Mouse (Mus musculus) T-cell, adult 2 months (primary cell): ENCODE measurements around the gene Myh14.

Experiments used
- DNase-seq: peaks from one replicate; pipeline ENCODE4 v3.0.0; 2022; ENCODE audit warnings: low spot score

Myh14 gene

DNA sequence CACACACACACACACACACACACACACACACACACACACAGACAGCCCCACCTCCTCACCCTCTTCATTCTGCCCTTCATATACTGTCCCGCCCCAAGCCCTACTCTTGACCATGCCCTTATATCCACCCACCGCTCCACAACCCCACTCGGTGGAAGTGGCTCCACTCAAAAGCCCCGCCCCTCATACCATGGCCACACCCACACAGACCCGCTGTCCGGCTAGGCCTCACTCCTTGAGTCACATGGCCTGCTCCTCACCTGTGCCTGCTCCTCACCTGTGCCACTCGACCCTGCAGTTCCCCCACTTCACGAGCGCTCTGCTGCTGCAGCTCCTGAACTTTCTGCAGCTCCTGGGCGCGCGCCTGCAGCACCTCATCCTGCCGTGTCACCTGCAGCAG, 40.2 kb downstream of the Myh14 start:
- no peak for DNase-seq

DNA sequence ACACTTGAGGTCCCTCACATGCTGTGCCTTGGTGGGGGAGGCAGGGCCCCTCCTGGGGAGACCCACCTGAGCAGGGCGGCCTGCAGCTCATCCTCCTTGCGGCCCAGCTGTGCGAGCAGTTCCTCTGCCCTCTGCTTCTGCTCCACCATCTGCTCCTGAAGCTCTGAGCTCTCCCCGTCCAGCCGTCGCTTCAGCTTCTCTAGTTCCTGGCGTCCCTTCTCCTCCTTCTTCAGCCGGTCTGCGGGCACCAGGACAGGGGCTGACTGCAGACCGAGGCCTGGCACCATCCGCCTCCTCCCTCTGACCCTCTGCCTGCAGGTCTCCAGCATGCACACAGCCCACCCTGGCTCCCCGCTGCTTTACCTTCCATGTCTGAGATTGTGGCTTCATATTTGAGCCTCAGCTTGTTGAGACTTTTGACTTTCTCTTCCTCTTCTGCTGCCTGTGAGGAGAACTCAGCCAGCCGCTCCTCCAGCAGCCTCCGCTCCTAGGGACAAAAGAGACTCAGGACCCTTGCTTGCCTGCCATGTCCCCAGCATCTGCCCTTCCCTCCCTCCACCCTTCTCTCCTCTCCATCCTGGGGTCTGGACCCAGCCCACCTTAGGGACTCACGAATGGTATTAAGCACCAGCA, 42.1 kb downstream of the Myh14 start:
- no peak for DNase-seq

DNA sequence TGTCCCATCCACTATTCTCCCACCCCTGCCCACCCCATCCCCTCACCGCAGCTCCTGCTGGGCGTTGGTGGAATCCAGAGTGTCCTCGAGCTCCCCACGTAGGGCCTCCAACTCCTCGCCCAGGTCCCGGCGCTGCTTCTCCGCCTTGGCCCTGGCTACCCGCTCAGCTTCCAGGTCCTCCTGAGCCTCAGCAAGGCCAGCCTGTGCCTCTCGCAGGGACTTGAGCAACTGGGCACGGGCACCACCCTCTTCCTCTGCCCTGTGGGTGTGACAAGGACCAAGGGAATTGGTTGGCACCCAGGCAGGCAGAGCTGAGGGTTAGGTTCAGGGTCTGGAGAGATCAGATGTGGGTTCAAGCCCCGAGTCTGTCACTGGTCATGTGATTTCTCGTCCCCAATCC, 43.7 kb downstream of the Myh14 start:
- DNase-seq: no peak

DNA sequence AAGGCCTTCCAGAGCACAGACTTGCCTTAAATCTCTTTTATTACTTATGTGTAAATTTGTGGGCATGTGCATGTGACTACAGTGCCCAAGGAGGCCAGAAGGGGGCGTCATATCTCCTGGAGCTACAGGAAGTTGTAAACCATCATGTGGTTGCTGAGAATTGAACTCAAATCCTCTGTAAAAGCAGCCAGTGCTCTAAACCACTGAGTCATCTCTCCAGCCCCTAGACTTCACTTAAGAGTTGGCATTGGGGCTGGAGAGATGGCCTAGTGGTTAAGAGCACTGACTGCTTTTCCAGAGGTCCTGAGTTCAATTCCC, 44.6 kb downstream of the Myh14 start:
- no peak for DNase-seq

DNA sequence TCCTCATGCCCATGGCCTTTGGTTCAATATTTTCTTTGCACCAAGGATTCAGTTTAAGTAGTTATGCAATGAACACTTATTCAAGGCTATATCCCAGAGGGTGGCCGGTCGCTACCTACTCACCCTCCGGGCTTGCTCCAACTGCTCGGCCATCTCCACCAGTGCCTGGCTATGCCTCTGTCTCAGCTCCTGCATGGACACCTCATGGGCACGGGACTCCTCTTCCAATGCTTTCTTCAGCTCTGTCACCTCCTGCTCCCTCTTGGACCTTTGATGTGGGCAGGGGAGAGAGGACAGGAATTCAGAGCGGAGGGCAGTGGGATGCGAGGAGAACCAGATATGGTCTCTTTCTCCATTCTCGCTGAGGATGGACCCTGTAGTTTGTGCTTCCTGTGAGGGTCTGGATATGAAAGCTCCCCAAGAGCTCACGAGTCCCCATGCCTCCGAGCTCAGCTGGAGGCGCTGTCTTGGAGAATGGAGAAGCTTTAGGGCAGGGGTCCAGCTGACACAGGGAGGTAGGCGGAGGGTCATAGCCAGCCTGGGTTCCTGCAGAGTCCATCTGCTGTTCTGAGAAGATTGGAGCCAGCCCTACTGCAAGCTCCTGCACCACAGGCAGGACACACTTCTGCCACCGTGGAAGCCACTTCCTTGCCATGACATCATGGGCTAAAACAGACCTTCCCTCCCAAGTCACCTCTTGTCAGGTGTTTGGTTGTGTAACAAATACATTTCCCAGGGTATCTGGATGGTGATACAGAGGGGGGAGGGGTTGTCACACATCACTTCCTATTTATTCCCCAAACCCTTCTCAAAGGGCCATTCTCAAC, 45.2 kb downstream of the Myh14 start:
- no peak for DNase-seq

DNA sequence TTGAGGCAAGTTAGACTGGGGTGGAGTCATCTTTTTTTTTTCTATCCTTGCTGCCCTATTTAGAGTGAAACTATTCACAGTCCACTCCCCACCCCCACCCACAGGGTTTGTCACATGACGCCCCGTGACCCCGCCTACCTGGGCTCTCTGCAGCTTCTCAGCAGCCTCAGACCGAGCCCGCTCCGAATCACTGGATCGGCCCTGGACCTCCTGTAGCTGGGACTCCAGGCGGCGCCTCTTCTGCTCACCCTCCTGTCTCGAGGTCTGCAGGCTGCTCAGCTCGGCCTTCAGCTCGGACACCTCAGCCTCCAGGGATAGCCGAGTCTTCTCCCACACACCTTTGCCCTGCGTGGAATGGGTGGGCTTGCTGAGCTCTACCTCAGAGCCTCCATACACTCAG, 45.8 kb downstream of the Myh14 start:
- DNase-seq: no peak

DNA sequence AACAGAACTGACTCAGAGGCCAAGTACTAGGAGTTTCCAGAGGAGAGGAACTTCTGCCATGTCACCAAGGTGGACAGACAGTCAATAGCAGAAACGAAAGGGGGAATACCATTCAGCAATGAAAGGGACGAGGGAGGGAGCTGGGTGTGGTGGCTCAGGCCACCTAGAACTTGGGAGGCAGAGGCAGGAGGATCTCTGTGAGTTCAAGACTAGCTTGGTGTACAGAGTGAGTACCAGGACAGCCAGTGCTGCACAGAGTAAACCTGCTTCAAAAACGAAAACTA, 46.2 kb downstream of the Myh14 start:
- DNase-seq: no peak

DNA sequence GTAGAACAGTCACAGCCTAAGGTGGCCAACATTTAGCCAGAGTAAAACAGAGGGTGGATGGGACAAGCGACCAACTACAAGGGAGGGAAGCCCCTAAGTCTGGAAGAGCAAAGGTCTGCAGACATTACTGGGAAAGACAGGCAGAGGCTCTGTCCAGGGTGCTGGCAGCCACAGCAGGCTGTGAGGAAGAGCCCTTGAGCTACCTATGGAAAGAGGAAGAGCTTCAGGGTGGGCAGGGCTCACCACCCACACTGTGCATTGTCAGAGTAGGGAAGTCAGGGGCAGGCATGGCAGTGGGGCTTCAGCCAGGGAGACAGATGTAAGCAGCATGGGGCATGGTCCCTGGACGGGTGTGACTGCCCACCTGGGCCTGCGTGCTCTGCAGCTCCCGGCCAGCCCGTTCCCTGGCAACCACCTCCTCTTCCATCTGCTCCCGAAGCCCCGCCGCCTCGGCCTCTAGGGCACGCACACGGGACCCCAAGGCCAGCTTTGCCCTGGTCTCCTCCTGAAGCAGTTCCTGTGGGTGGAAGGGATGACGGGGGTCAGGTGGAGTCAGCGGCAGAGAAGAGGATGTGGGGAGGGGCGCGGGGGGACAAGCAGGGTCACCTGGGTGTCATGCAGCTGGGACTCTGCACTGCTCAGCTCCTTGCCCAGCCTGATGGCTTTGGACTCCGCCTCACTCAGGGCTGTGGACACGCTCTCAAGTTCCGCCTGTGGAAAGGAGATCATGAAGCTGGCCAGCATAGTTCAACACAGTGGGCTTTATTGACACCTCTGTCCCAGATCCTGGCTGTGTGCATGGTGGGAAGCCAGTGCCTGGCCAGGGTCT, 46.7 kb downstream of the Myh14 start:
- no peak for DNase-seq

DNA sequence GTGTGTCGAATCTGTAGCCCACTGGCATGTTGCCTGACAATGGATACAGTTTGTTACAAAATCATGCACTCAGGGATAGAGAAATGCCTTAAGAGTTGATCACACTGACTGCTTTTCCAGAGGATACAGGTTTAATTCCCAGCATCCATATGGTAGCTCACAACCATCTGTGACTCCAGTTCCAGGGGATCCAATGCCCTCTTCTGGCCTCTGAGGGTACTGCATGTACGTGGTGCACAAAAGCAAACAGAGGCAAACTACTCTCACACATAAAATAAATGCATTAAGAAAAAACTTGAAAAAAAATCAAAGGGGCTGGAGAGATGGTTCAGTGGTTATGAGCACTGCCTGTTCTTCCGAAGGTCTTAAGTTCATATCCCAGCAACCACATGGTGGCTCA, 53.6 kb downstream of the Myh14 start:
- no peak for DNase-seq

DNA sequence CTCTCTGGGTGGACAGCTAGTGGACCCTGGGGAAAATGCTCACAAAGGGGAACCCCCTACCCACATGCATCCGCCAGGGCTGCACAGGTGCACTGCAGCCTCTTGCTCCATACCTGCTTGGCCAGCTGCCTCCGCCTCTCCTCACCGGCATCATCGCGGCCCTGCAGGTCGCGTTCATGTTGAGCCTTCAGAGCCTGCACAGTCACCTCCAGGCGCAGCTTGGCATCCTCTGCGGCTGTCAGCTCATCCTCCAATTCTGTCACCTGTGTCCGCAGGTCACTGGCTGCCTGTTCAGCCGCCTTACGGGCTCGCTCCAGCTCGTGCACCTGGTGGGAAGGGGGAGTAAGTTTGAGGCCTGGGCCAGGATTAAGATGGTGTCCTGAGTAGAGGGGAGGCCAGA, 54.7 kb downstream of the Myh14 start:
- no peak for DNase-seq

DNA sequence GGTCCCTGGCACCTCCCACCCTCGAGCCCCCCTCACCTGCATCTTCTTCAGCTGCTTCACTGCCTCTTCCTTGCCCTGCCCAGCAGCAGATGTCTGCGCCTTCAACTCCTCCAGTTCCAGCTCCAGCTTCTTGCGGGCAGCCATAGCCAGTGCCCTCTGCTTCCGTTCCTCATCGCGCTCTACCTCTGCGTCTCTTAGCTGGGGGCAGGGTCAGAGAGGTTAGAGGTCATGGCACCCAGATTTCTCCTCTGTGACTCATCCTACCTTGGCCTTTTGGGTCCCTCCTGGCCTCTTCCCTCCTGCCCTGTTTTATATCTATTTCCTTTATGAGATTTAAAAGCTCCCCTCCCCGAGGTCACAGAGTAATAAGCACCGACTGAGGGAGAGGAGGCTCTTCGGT, 55.3 kb downstream of the Myh14 start:
- no peak for DNase-seq

DNA sequence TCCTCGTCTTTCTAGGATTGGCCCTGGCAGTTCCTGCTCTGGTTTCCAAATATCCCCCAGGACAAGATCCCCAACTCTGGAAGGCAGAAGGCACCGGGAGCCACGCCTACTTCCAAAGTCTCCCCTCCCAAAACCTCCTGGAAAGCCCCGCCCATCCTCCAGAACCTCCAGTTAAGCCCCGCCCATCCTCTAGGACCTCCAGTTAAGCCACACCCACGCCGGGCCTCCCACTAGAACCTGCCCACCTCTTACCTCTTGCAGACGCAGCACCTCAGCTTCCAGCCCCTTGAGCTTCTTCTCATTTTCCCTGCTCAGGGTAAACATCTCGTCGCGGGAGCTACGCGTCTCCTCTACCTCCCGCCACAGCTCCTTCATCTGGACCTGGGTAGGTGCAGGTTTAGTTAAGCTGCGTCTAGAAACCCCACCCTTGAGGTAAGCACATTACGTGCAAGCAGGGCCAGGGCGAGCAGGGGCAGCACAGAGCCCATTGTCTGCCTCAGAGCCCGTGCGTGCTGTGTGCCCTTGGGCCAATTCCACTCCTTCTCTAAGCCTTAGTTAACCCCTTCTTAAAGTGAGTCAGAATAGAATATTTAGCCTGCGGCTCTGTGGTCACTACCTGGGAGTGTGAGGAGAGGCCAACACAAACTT, 56.5 kb downstream of the Myh14 start:
- no peak for DNase-seq

DNA sequence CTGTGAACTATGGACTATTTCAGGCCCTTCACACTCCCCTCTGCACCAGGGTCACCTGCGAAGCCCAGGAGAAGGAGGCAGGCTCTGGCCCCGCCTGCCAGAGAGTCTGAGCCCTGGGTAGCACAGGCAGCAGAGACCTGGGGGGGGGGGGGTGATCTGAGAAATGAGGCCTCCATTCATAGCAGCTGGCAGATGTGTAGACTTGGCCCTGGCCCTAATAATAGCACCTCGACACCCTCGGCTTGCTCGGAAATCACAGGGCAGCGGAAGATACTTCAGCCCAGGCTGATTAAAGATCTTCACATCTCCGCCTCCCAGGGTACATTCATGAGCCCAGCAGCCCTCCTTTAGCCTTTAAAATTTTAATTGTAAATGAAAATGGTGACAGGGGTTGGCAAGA, 58.5 kb downstream of the Myh14 start:
- no peak for DNase-seq

DNA sequence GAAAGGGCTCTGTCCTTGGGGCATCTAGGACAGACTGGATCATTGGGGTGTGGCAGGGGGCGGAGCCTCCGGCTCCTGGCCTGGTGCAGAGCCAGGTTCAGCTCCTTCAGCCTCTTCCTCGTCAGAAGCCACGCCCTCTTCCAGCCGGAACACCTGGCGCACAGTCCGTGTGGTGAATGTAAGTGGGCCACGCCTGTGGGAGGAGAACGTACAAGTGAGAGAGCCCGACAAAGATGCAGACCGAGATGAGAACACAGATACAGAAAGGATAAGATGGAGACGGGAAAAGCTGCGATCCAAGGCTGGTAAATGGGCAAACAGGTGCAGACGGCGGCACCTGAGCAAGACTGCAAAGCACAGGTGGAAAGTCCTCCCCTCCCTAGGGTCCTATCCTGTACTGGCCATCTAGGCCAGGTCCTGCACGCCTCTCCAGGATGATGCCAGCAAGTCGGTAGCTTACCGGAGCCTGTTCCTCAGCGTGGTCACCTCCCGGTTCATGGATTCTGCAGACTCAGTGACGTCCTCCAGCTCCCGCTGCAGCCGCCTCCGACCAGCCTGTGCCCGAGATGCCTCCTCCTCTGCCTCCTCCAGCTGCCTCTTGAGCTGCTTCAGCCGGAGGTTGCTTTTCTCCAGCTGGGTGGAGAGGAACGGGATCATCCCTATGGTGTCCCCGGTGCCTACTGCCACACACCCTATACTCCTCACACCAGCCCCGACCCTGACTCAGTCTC, 64.3 kb downstream of the Myh14 start:
- no peak for DNase-seq

DNA sequence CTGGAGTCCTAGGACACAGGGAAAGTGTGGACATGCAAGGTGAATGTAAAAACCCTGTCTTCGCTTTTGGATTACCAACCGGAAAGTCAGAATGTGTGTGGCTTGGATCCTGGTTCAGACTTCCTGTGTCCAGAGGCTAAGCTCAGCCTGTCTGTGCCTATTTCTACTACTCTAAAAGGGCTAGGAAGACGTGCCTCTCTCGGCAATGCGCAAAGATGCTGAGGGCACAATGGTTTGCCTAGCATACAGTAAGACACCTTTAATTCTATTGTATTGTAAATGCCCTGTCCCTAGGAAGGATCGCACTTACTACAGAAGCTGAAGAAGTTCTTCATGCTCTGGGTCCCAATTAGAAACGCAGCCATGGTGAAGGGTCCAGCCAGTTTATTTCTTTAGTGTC, 65.2 kb downstream of the Myh14 start:
- DNase-seq: no peak

DNA sequence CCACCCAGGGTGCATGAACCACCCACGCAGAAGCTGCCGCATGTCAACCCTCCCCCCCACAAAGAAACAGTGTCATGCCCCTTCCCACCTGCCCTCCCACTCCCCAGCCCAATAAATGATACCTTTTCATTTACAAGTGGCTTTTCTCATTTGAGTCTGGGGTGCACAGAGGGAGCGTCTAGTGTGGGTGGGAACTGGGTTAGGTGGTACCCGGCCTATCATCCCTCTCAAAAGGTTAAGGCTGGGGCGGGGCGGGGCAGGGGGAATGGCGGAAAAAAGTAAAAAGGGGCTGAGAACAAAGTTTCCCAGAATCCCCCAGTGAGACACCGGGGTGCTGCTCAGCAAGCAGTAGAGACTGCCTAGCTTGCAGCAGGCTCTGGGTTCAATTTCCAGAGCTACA, 66.0 kb downstream of the Myh14 start:
- no peak for DNase-seq

DNA sequence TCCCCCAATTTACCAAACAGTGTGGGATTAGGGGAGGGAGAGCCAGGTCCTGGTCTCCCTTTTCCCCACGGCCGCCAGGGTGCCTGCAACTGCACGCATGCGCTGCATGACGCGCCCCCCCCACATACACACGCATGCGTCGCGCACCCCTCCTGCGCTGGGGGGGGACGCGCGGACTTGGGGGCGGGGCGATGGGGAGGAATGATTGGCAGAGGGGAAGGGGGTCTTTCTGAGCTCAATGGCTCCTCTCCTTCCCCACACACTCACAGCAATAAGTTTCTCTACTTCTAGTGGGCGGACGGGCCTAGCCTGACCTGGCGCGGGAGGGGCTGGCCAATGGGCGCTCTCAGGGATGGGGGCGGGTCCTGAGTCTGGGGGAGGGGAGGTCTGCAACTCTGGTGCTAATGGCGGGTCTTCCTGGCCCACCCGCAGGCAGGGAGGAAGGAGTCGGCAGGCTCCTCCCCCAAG, 66.5 kb downstream of the Myh14 start:
- no peak for DNase-seq

DNA sequence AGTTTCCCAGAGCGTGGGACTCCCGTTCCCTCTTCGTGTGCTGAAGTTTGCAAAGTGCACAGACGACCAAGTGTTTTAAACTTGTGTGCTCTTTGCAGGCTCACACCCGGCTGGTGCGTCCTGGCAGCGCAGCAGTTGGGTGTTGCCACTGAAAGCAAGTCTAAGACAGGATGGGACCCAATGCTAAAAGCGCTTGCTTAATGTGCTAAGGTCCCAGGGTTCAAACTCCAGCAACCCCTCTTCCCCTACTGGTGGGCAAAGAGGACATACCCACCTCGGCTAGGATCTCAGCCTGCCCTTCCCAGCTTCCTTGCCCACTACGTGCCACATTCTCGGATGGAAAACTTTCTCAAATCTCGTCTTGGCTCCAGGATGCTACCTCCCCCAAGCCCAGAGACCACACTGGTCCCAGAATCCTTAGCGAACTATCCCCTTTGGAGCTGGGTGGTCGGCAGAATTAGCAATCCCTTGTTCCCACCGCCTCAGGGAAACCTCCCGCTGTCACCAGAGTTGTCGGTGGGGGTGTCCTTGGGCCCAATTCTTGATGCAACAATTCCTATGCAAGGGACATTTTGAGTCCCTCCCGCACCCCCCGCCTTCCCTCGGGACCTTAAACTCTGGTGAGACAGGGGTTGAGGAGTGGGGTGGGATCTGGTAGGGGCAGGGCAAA, 67.3 kb downstream of the Myh14 start:
- no peak for DNase-seq

DNA sequence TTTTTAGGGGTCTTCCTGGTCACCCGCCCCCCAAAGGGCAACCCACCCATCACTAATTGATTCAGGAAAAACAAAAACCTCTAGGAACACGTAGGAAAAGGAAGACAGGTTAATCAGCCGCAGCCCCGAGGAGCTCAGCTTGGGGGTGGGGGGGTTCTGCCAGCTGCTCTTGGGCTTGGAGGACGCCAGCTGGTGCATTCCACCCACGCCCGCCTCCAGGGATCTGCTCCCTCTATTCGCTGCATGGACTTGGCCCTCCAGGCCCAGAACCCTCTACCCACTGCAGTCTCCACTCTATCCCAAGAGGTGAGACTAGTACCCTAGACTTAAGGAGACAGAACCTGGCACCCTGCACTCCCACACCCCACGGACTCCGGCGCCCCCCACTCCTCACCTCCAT, 68.2 kb downstream of the Myh14 start:
- DNase-seq: no peak

DNA sequence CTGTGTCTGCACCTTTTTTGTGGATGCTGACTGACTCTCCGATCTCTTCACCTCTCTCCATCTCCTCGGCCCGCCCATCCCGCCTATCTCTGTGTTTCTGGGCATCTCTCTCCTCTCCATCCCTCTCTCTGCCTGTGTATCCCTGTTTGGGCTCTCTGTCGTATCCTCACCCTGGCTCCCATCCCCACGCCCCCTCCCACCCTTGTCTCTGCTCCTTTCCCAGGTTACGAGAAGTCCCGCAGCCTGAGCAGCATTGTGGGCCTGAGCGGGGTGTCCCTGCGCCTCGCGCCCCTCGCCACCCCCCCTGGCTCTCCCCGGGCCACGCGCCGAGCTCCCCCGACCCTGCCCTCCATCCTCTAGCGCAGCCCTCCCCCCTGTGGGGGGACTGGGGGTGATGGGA, 69.0 kb downstream of the Myh14 start:
- no peak for DNase-seq

DNA sequence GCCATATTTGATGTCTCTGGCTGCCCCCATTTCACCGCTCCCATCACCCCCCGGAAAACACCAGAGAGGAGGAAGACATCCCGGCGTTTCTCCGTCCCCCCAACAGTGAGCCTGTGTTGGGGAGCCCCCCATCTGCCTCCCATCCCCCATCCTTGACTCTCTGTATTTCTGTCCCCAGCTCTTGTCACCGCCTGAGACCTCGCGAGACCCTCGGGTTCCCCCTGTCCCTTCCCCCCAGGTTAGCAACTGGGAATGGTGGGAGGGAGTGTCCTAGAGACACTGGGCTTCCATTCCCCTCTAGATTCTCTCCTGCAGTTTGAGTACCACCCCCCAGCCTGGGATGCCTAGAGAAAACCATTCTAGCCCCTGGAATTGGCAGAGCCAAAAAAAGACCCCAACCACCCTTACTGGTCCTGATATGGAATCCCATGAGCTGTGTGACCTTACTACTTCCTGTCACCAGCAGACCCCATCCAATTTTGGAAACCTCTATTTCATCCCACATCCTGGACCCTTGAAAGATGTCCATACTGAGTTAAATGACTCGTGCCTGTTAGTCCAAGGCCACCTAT, 69.9 kb downstream of the Myh14 start:
- no peak for DNase-seq
